Mouse (Mus musculus) lung, postnatal 0 days (tissue): Measurements from ENCODE around the gene Hspb9.

Experiments used
- CTCF ChIP-seq: IDR thresholded peaks from 2 replicates; pipeline ENCODE4 v1.5.1; 2016; ENCODE audit warnings: antibody characterized with exemption, mild to moderate bottlenecking
- EP300 ChIP-seq: IDR thresholded peaks from 2 replicates; pipeline ENCODE4 v1.6.1; 2016; ENCODE audit warnings: antibody characterized with exemption, mild to moderate bottlenecking, control low read depth

DNA sequence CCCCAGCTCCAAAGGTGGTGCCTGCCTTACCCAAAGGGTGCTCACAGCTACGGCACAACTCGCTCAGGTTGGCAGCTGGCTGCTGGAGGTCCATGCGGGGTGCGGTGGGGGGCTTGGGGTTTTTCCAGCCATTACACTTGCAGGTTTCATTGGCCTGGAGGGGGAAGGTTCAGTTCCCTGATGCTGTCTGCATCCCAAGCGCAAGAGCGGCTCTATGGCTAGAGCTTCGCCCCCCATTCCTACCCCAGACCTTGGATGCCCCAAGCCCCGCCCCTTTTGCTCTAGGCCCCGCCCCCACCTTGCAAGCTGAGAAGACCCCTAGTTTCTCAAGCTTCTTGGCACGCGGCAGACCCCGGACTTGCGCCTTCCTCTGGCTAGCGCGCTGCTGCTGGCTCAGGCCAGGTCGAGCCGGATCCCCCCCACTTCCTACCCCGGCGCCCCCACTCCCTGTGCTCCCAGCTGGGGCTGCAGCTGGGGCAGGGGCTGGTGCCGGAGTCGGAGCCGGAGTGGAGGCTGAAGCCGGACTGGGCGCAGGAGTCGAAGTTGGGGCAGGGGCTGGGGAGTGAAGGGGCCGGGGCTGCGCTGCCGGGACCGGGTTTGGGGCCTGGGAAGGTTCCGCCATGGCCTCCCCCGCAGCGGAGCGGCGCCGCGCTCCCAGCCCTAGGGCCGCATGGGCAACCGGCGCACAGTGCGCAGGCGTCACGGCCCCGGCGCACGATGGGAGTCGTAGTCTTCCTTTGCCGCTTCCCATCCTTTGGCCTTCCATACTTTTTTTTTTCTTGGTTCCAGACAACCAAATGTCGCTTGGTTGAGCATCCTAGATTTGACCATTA, 1.7 kb upstream of the Hspb9 start, which contains the start of gene Kat2a:
- TF ChIP-seq CTCF (no peak), EP300 (no peak)
